Mouse (Mus musculus): ENCODE measurements around the gene Arhgef10l. TPM values are rescaled to one million over a fixed set of nuclear protein-coding genes. Genes with fewer than 3 reads are reported as not detected.

Arhgef10l gene
- polyA plus RNA-seq, 1 experiment: 2.2 TPM

DNA sequence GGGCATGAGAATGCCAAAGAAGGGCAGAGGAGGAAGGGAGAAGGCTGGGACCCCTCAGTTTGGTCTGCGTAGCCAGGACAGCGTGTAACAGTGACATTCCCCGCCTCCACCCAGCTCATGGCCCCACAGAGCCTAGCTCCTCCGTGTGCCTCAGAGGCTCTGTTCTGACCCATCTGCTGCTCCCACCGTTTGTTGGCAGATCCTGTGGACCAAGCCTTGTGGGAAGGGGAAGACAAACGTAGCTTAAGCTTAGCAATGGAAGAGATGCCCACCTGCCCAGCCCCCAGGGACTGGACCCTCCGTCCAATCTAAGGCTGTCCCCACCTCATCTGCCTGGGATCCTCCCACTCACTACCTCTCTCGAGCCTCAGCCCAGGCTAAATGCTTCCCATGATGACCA, 28.5 kb downstream of the Arhgef10l start:
- Histone ChIP-seq H3K4me3 (ENCODE audit: insufficient read depth, low read depth, low read length) (no peak overlapping the region), H3K4me1 (ENCODE audit: control insufficient read depth, insufficient read depth, insufficient read length, low read length) (no peaks in the 10 kb centered on the region), H3K27ac (replicated peaks; ENCODE audit: low read depth, low read length) (no peak overlapping the region)

DNA sequence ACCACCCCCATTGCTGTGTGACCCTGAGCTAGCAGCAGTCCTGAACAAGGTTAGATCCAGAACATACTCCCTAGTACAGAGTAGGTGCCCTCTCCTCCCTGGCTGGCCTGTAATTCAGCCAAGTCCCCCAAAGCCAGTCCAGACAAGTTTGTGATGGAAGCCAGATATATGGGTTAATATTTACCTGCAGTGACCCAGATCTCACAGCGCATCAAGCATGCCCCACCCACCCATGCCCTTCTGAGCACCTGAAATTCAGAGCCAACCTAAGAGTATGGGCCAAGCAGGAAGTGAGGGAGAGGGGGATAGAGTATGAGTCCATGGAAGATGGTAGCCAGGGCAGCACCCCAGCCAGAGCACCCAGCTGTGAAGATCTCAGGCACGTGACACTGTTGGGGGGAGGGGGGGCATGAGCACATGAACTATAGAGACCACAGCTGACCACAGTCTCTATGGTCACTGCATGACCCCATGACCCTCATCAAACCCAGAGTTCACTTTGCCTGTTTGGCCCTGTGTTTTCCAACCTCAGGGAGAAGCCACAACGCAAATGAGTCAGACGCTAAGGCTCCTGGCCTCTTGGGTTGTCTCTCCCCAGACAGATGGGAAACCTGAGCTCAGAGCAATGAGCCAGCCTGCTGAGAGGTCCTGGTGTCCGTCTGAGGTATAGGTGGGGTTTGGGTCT, 29.4 kb downstream of the Arhgef10l start:
- Histone ChIP-seq H3K4me1 (ENCODE audit: control insufficient read depth, insufficient read depth, insufficient read length, low read length) (no peaks in the 10 kb centered on the region), H3K27ac (replicated peaks; ENCODE audit: low read depth, low read length) (no peak overlapping the region), H3K4me3 (ENCODE audit: insufficient read depth, low read depth, low read length) (no peak overlapping the region)

DNA sequence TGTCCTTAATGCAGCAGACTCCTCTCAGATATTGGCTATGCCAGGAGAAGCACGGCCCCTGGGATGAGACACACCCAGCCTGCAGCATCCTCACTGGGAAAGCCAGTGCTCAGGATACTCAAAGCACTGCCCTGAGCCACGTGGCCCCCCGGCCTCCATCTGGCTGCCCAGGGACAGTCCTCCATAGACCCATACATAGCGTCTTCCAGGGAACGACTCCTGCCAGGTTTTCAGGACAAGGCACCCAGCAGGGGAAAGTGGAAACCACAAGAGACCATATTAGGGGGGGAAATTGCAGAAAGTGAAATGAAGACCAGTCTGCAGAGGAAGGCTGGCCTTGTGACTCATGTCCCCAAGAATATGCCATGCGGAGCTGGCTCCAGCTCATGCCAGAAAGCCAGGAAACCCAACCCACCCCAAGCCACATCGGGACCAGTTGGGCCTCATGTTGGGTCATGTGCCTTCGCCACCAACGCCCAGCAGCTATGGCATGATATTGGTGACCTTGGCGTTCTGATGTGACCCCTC, 30.9 kb downstream of the Arhgef10l start:
- H3K4me1 ChIP-seq (ENCODE audit: control insufficient read depth, insufficient read depth, insufficient read length, low read length): no peaks in the 10 kb centered on the region
- no peak overlapping the region for H3K4me3 ChIP-seq (ENCODE audit: insufficient read depth, low read depth, low read length)
- H3K27ac ChIP-seq (replicated peaks; ENCODE audit: low read depth, low read length): no peak overlapping the region

DNA sequence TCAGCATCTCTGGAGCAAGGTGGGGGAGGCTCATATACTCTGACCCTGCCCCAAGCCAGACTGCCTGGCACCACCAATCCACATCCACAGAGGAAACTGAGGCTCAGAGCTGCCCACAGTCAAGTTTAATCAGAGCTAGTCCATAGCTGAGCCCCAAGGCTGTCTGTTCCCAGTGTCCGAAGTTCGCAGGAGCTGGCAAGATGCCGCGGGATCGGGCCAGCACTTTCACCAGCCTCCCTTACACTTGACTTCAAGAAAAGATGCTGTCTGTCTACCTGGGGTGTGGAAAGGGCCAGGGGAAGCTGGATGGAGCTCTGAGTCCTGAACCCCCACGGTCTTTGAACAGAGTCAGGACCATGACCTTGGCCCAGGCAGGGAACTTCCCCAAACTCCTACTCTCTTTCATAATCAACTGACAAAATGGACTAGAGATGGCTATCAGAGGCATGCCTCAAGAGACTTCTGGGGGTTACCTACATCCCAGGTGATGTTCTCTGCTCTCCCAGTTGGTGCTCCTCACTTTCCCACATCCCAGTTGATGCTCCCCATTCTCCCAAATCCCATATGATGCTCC, 34.4 kb downstream of the Arhgef10l start:
- Histone ChIP-seq H3K4me1 (ENCODE audit: control insufficient read depth, insufficient read depth, insufficient read length, low read length) (no peaks in the 10 kb centered on the region), H3K4me3 (ENCODE audit: insufficient read depth, low read depth, low read length) (no peak overlapping the region), H3K27ac (replicated peaks; ENCODE audit: low read depth, low read length) (peak overlapping the region; percentile 54)

DNA sequence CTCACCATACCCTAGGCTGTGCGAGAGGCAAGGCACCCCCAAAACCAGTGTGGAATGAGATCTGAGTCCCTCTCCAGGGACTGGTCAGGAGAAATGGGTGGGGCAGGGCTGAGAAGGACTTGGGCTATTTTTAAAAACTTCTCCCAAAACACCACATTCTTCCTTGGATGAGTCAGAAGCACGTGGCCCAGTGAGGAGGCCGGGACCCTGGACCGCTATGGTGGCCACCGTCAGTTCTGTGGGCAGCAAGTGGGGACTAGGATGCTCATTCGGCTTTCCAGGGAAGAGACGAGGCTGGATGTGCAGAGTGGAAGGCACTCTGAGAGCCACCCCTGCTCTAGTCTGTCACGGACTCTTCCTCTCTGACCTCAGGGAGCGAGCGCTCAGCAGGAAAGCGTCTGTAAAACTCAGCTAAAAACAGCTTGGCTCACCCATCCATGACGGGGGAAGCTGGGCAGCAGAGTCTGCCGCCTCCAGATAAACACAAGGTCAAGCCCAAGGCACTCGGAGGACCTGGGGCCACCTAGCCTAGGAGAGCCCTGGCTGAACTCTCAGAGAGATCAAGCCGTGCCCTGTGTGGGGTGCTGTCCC, 35.1 kb downstream of the Arhgef10l start:
- Histone ChIP-seq H3K4me1 (ENCODE audit: control insufficient read depth, insufficient read depth, insufficient read length, low read length) (no peaks in the 10 kb centered on the region), H3K27ac (replicated peaks; ENCODE audit: low read depth, low read length) (peak overlapping the region; percentile 55), H3K4me3 (ENCODE audit: insufficient read depth, low read depth, low read length) (no peak overlapping the region)

DNA sequence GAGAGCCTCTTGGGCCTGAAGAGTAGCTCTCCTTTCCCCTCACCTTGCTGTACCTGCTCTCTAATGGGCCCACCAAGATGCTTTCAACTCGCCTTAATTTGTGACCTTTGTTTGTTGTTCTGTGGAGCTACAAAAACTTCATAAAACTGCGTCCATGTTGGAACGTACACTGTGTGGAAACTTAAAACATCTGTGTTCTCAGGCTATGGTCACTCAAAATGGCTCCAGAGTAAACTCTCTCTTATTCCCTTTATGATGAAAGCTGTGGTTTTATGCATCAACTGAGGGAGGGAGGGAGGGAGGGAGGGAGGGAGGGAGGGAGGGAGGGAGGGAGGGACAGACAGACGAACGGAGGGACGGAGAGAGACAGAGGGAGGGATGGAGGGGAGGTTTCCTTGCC, 35.7 kb downstream of the Arhgef10l start:
- H3K4me1 ChIP-seq (ENCODE audit: control insufficient read depth, insufficient read depth, insufficient read length, low read length): no peaks in the 10 kb centered on the region
- no peak overlapping the region for H3K4me3 ChIP-seq (ENCODE audit: insufficient read depth, low read depth, low read length)
- peak overlapping the region; percentile 55 for H3K27ac ChIP-seq (replicated peaks; ENCODE audit: low read depth, low read length)

DNA sequence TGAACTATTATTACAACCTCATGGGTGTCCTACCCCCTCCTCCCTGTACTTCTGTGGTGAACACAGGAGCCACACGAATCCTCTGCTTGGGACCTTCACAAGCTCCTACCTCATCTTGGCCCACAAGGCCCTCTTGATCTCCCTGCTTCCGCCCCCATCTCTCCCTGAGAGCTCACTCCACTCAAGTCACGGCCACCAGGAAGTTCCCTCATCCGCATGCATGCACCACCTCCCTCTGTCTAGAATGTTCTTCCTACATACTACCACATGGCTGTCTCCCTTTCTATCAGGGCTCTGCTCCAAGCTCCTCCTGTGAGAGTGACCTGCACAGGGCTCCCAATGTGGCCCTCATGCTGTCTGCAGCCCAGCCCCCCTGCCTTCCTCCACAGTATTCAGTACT, 36.8 kb downstream of the Arhgef10l start:
- Histone ChIP-seq H3K4me1 (ENCODE audit: control insufficient read depth, insufficient read depth, insufficient read length, low read length) (no peaks in the 10 kb centered on the region), H3K4me3 (ENCODE audit: insufficient read depth, low read depth, low read length) (no peak overlapping the region), H3K27ac (replicated peaks; ENCODE audit: low read depth, low read length) (no peak overlapping the region)

DNA sequence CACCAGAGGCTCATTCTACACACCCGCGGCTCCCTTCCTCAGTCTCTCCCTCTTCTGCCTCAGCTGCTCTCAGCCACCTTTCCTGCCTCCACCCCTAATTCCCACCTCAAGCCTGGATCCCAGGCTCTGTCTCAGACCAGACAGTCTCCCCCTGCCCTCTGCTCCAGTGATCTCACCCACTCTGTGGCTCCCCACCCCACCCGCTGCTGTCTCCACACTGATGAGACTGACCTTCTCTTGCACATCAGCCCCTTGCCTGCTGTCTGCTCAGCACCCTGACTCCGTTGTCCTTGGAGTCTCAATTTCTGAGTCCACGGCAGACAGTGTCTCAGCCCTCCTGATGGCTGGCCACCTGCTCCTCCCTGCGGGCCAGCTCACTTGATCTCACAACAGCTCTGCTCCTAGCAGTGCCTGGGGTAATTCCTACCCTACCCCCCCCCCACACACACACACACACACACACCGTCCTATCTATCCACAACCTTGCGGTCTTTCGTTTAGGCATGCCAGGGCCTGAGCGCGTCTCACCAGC, 37.3 kb downstream of the Arhgef10l start:
- Histone ChIP-seq H3K4me1 (ENCODE audit: control insufficient read depth, insufficient read depth, insufficient read length, low read length) (no peaks in the 10 kb centered on the region), H3K27ac (replicated peaks; ENCODE audit: low read depth, low read length) (no peak overlapping the region), H3K4me3 (ENCODE audit: insufficient read depth, low read depth, low read length) (no peak overlapping the region)

DNA sequence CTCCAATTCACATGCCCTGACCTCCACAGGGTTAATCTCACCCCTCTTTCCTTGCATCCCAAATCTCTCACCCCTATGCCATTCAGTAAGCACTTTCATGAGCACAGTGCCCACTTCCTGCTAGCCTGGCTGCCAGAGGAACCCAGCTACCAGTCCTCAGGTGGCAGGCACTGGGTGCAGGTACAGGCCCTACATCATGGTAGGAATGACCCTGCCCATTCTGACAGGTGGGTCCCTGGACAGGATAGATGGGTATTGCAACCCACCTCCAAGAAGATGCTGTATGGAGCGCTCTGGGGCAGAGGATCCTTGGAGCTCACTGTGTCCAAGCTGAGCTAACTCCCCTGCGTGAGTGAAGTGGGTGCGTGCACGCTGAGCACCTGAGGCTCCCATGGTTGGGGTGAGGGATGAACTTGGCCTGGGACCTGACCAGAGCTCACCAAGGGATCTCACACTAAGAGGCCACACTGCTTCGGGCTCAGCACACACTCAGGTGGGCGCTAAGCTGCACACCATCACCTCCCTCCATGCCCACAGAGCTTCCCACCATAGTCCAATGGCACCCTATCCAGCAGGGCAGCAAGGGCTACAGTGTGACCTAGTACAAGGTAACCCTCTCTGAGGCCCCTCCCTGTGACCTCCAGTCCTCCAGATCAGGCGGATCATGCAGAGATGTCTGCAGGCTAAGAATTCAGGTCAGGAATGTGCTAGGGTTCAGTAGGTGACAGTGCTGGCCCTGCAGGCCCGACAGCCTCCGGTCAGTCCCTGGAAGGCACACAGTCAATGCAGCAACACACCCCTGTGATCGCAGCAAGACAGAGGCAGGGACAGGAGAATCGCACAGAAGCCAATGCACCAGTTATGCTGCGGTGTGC, 39.9 kb downstream of the Arhgef10l start:
- Histone ChIP-seq H3K27ac (replicated peaks; ENCODE audit: low read depth, low read length) (no peak overlapping the region), H3K4me3 (ENCODE audit: insufficient read depth, low read depth, low read length) (no peak overlapping the region), H3K4me1 (ENCODE audit: control insufficient read depth, insufficient read depth, insufficient read length, low read length) (no peaks in the 10 kb centered on the region)

DNA sequence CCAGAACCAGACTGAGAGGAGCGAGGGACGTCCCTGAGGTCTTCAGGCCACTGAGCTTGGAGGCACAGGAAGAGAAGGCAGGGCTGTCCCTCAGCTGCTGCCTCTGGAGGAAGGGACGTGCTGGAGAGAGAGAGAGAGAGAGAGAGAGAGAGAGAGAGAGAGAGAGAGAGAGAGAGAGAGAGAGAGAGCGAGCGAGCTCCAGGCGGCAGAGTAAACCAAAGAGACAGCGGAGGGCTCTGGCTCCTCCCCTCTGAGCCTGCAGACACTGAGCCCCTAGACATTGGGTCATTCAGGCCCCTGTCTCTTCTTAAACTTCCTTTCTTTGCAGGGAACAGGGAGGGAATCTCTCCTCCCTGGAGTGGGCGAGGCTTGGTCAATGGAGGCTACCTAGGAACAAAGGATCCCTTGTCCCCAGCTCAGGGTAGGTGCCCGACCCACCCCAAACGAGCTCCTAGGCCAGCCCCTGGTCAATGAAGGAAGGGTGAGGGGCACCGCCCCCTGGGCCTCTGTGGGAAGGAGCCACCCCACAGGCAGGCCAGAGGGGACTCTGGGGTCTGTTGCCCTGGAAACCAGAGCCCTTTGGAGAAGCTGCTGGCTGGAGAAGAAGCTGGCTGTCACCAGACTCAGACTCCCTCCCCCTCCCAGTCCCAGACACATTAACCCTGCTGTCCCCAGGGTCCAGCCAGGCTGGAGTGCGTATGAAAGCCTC, 41.2 kb downstream of the Arhgef10l start:
- H3K4me3 ChIP-seq (ENCODE audit: insufficient read depth, low read depth, low read length): no peak overlapping the region
- H3K4me1 ChIP-seq (ENCODE audit: control insufficient read depth, insufficient read depth, insufficient read length, low read length): no peaks in the 10 kb centered on the region
- peak overlapping the region; percentile 51; the same call in 1 of the 2 replicates for H3K27ac ChIP-seq (replicated peaks; ENCODE audit: low read depth, low read length)

DNA sequence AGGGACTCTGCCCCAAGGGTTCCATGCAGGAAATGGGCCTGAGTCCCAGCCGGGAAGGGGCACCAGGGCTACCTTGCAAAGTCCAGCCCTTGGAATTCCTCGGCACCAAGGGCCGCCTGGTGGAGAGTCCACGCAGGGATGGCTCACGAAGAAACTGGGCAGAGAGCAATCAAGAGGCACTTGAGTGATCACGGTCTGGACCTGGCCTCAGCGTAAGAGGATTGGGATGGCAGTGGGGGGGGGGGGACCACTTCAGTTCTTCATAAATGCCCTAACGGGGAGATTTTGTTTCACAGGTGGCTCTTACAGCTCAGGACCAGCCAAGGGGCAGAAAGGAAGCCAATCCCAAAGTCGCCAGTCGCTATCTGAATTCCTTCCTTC, 41.7 kb downstream of the Arhgef10l start:
- Histone ChIP-seq H3K27ac (replicated peaks; ENCODE audit: low read depth, low read length) (peak overlapping the region; percentile 51; the same call in 1 of the 2 replicates), H3K4me1 (ENCODE audit: control insufficient read depth, insufficient read depth, insufficient read length, low read length) (no peaks in the 10 kb centered on the region), H3K4me3 (ENCODE audit: insufficient read depth, low read depth, low read length) (no peak overlapping the region)

DNA sequence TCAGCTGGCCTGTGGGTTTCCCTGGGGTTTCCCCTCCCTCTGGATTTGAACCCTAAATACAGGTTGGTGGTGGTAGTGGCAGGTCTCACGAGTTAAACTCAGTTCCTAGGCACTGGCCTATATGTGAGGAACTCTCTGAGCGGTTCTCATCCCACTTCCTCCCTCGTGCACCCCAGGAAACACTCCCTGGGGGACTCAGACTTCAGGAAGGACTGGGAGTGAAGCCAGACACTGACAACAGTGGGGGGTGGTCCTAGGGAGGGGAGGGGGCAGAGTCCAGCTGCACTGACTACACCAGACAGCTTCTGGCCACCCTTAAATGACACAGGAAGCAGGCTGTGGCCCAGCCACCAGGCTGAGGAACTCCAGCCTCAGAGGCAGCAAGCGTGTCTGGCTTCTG, 43.0 kb downstream of the Arhgef10l start:
- Histone ChIP-seq H3K4me1 (ENCODE audit: control insufficient read depth, insufficient read depth, insufficient read length, low read length) (no peaks in the 10 kb centered on the region), H3K4me3 (ENCODE audit: insufficient read depth, low read depth, low read length) (no peak overlapping the region), H3K27ac (replicated peaks; ENCODE audit: low read depth, low read length) (no peak overlapping the region)

DNA sequence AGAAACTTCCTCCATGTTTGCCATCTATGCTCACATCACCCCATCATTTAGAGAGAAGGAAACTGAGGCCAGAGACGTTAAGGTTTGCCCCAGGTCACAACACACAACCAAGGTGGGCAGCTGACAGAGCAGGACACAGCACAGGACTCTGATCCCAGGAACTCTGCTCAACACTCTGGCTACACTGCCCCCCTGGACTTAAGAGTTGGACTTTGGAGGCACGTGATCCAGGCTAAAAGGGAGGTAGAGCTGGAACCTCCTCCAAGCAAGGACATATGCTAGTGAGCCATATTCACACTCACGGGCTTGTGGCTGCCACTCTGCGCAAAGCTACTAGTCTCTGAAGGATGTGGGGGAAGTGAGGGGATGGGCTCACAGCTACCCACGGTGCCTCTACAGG, 45.3 kb downstream of the Arhgef10l start:
- H3K4me1 ChIP-seq (ENCODE audit: control insufficient read depth, insufficient read depth, insufficient read length, low read length): no peaks in the 10 kb centered on the region
- no peak overlapping the region for H3K4me3 ChIP-seq (ENCODE audit: insufficient read depth, low read depth, low read length)
- no peak overlapping the region for H3K27ac ChIP-seq (replicated peaks; ENCODE audit: low read depth, low read length)

Data from brown adipose tissue, adult 24 weeks (tissue).